Mouse (Mus musculus) CD4-positive helper T cell, adult 2 months (primary cell): ENCODE measurements around the gene Prss34.

Experiments used
- DNase-seq: peaks from one replicate; pipeline ENCODE4 v3.0.0-alpha.2; 2012; ENCODE audit warnings: low read depth, missing footprints, low spot score

Prss34 gene

DNA sequence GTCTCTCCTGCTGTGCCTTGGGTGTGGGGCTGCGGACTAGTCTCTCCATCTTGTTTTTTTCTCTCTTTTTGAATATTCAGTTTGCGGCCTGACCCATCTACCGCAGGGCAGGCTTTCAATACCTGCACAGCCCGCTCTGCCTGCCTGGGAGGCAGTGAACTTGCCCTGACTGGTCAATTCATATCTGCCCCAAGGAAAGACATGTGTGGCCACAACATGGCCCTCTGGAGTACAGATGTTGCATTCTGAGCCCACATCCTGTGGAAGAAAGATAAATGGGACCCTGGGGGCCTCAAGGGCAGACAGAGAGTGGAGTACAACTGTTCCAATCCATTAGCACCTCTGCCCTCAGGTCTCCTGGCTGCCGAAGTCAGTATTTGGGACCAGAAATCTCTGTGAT is at the start of gene Prss34:
Gene Prss34, plus strand, starts transcription at position 301 of the 400 bp plus-strand sequence.
- DNase-seq: no peak

- no peak for DNase-seq
These were observed 47.9 kb upstream of the Prss34 start for GRCm38 (mm10) chr17:25250181-25250835.

DNA sequence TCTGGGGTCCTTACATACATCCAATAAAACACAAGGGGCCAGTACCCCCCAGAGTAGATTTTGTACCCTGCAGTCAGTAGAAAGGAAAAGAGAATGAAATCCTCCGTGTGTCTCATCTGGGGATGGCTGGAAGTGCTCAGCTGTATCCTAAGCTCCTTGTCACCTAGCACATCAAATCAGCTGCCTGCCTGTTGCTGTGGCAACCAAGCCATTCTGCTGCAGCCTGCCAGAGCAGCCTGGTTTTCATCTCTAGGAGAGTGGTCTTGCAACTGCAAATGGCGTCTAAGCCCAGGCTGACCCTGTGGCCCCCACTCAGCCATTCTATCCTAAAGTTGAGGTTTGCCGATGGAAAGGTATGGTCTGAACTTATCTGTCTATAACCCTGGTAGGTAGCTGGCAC is 45.6 kb upstream of the Prss34 start:
- no peak for DNase-seq

- DNase-seq: no peak
These were observed 44.4 kb upstream of the Prss34 start for GRCm38 (mm10) chr17:25253760-25254159.

DNA sequence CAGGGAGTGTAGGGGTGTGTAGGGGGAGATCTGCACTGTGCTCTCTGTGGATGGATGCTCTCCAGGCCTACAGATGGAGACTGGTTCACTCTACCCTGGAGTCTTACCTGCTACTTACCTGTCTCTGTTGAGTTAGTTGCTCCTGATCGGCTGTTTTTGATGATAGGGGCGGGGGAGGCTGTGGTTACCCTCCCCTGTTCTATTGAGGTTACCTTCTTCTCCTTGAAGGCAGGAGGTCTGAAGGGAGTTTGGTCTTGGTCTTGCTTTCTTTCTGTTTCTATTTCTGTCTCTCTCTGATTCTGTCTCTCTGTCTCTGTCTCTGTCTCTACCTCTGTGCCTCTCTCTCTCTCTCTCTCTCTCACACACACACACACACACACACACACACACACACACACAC is 43.1 kb upstream of the Prss34 start:
- peak; percentile 60 for DNase-seq

GRCm38 (mm10) chr17:25256140-25256754 is 41.9 kb upstream of the Prss34 start, which contains the start of gene Baiap3:
Gene Baiap3 (minus strand): TSS chr17:25256364.
- peak; percentile 35 for DNase-seq

DNA sequence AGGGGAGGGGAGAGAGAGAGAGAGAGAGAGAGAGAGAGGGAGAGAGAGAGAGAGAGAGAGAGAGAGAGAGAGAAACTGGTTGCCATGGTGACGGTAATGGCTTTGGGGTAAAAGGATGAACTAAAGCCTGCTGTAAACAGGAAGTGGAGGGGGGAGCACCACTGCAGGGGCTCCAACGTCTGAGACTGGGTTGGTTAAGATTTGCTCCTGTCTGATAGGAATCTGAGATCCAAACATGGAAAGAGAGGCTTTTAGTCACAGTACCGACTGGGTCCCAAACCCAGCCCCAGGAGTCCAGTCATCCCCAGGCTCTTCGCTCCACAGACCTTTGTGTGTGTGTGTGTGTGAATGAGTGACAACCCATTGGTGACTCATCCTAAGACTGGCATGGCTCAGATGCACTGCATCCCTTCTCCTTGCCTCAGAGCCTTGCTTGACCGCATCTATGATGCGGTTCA is 40.4 kb upstream of the Prss34 start:
- DNase-seq: peak; percentile 84

DNA sequence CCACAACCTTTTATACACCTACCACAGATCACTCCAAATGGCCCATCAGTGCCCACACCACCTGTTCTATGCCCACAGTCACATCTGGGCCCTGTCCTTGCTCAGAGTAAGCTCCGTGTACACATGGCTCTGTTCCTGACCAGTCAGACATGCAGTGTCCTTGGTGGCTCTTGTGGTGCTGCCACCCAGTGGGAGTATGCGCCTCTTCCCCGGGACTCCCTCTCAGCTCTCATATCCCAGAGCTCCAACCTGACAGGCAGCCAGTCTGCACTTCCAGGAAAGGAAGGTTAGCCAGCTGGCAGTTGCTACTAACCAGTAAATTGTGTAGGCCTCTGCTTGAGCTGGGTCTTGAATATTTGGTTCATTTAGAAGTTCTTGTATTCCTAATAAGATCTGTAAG is 33.7 kb upstream of the Prss34 start:
- DNase-seq: no peak

GRCm38 (mm10) chr17:25270795-25271335 is 27.3 kb upstream of the Prss34 start:
- no peak for DNase-seq

DNA sequence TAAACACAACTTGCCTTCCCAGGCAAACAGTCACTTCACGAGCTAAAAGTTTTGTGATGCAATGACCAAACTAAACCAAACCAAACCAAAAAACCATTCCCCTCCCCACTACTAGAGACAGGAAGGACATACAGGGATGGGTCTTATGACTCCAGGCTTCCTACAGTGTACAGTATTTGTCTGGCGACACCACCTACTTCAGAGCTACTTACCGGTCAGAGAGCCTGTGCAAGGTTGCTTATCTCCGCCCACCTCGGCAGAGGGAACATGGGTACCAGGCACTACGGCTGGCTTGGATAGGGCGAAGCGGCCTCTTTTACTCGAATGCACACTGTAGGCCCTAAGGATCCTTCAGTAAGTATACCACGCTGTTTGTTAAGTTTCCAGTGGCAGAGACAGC is 25.9 kb upstream of the Prss34 start:
- DNase-seq: peak; percentile 37

- DNase-seq: no peak
These were observed 25.1 kb upstream of the Prss34 start for GRCm38 (mm10) chr17:25272951-25273705.

DNA sequence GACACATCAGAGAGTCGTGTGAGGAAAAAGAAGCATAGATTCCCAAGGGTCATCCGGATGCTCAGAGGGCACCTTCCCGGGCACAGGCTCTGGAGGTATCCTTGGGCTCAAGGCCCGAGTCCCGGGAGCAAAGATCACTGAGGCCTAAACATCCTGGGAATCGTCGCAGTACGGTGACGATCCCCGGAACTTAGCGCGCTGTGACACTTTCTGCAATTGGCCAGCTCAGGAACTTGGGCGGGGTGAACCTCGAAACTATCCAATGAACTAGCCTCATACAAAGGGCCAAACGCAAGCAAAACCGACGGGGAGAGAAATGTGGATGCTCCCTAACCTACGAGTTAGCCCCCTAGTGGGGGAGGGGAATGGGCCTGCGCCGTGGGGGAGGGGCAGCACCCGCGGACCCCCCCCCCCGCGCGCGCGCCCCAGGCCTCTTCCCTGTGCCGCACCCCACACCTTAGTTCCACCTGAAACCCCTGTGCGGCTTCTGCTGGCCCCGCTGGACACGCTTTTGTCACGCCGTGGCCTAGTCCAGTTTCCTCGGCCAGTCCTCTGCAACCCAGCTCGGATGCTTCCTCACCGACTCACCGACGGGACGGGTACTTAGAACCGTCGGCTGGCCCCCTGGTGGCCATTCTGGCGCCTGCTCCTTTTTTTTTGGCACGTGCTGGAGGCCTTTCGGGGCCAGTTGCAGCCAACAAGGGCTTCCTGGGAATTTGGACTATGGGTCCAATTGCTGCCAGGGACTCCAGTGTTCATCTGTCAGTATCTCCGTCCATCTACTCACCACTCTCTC is 24.3 kb upstream of the Prss34 start:
- DNase-seq: peak; percentile 99

- no peak for DNase-seq
These were observed 23.4 kb upstream of the Prss34 start, which contains the start of gene Ube2i for GRCm38 (mm10) chr17:25274571-25275346. Gene Ube2i (minus strand): TSS chr17:25274622.

DNA sequence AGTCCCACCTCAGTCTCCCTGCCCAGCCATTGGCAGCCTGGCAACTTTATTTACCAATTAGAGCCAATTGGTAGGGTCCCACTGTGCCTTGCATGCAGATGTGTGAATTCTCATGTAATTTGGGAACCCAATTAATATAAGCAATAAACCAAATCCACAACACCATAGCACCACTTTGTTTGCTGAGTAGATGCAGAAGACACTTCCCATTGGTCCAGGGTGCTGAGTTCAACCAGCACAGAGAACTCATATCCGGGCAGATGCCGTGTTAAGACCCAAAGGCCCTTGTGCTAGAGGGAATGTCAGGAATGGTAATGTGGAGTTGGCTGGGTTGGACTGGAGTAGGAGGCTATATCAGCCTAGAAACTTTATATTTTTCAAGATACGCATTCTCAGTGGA is 22.4 kb upstream of the Prss34 start:
- no peak for DNase-seq

DNA sequence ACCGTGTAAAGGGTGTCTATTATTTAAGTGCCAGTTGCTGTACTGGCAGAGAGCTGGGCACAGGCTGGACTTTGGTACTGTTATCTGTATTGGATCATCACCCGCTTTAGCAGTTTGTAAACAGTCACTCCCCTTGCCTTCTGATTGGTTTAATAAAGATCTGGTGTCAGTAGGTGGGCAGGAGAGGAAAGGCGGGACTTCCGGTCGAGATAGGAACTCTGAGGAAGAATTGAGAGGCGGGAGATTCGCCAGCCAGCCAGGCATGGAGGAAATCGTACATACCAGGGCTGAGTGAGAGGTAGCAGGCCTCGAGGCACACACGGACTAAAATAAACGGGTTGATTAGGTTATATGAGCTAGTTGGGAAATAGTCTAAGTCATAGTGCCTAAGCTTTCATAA is 16.1 kb upstream of the Prss34 start:
- peak; percentile 53 for DNase-seq

GRCm38 (mm10) chr17:25285033-25285432 is 13.2 kb upstream of the Prss34 start:
- peak; percentile 75 for DNase-seq

GRCm38 (mm10) chr17:25288842-25289241 is 9.4 kb upstream of the Prss34 start:
- DNase-seq: peak; percentile 33

GRCm38 (mm10) chr17:25290411-25290810 is 7.8 kb upstream of the Prss34 start:
- DNase-seq: no peak

DNA sequence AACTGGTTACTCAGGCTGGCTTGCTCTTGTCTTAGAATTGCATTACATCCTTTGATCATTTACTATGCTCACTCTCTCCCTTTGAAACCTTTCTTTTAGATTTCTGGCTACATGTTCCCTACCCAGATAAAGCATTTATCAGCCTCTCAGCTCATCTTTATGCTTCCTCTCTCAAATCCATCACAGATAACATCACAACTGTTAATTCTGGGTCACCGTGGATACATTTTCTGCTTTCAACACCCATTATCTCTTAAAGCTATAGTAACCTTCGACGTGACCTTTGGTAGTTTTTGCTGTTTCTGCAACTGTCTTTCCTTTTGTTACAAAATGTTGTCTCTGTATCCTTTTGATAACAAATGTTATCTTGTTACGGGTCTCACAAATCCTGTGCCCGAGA is 4.7 kb upstream of the Prss34 start:
- DNase-seq: no peak

GRCm38 (mm10) chr17:25294111-25294510 is 4.1 kb upstream of the Prss34 start:
- DNase-seq: no peak

DNA sequence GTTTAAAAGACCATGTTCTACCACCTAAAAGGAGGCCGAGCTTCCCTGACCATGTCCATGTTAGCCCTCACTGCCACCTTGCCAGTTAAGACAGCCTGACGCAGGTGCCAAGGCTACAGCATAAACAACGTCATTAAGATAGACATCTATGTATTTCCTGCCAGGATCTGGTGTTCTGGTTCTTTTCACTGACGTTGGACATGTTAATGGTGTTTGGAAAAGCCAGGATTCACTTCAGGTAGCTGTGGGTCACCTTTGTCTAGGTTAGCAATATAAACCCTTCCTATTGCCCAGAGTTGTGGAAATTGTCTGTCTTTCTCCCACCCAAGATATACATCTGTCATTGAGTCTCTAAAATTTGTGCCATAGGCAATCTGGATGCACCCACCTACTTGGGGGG is 10.2 kb downstream of the Prss34 start, which contains the start of gene Prss28:
Gene Prss28, plus strand, starts transcription at position 301 of the 400 bp plus-strand sequence.
- no peak for DNase-seq
